Mouse (Mus musculus) thymus, adult 18-20 months (tissue): ENCODE results near the gene Zhx3.

Experiments used
- DNase-seq, 2 experiments: peaks; one replicate each; pipeline ENCODE4 v3.0.0; 2022; ENCODE audit warnings: mixed read lengths in 2 of 2

The Zhx3 gene

DNA sequence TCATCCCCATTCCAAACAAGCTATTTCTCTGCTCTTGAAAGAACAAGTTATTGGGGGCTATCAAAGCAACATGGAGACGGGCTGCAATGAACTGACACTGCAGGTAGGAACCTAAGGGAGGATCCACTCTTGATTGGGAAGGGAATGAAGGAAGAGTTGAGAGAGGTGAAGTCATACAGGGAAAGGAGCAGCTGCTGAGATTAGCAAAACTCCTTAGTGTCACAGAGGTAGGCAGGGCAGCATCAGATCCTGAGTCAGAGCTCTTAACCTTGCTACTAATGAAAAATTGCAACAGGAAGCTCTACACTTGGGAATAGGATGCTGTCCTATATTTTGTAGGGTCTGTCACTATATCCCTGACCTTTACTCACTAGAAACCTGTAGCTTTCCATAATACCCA lies 71.8 kb downstream of the Zhx3 start:
- no peak for DNase-seq

DNA sequence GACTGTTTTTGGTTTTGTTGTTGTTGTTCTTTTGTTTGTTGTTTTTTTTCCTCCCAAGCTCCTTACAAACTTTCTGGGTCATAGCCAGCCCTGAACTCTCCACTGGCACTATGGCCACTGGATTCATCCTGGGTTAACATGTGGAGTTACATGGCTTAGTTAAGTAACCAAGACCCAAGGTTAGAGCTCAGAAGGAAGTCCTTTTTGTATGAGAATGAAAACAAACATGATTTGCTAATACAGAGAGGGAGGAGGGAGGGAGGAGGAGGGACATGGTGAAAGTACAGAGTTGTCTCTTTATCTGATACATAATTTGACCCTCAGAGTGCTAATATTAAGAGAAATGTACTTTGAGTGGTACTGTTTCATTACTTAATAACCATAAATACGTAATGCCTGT lies 74.6 kb downstream of the Zhx3 start:
- no peak for DNase-seq

DNA sequence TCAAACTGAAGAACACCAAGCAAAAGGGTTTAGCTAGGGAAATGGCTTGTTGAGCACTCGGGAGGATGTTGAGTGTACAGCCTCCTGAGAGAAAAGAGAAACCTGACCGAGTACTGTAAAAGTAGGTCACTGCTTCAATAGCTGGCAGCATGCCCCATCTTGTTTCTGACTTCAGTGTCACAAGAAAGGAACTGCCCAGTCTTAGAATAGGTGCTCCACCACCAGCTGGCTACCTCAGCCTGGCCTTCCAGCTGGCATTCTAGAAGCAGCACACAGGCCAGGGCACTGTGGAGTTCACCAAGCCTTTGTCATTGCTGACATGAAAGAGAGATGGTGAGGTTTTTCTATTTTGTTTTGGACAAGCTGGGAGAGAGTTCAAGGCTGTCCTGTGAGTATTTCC lies 75.8 kb downstream of the Zhx3 start:
- DNase-seq, result peak in 1 of 2 experiments; percentile 31

DNA sequence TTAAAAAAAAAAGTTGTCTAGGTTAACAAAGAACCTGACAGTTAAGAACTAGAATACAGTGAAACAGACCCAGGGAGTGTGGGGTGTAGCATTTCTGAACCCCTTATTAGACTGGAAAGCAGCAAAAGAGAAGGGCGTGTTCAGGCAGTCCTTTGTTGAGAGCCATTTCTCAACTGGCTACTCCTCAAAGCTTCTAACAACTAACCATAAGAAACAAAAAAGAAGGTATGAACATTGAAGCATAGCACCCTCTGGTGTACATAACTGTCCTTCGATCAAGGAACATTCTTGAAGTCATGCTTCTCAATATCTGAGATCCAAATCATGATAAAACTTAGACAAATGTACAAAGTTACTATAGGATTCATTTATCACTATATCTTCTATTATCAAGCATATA lies 79.7 kb downstream of the Zhx3 start:
- DNase-seq, result no peak

DNA sequence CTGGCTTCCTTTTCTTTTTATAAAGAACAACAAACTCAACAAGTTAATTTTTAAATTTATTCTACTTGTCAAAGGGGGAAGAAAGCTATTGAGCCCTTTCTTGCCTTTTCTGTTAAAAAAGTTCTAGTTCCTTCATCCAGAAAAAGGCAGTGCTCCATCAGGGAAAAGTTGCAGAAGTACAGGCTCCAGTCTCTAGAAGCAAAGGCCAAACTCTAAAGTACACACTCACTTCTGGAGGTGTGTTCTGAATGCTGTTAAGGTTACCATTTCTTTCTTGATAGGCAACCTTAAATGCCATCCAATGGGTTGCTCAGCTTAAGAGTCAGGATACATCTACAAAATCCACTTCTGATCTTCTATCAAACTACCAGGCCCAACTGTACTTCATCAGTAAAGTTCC lies 83.1 kb downstream of the Zhx3 start:
- DNase-seq, result no peak

DNA sequence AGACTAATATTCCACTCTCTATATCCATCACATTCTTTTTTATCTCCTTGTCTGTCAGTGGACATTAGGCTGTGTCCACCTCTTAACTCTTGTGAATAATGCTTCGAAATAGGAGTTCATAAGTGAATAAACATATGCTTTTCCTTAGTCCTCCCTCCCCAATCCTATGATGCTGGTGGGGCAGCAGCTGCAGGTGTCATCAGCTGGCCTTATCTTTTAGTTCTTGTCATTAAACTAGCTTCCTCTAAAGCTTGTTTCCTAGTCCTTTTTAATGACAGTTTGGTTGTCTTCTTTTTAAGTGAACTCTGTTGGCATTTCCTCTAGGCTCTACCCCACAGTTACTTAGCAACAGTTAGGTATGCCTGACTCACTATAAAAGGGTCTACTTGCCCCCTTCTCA lies 83.8 kb downstream of the Zhx3 start:
- DNase-seq, result no peak

DNA sequence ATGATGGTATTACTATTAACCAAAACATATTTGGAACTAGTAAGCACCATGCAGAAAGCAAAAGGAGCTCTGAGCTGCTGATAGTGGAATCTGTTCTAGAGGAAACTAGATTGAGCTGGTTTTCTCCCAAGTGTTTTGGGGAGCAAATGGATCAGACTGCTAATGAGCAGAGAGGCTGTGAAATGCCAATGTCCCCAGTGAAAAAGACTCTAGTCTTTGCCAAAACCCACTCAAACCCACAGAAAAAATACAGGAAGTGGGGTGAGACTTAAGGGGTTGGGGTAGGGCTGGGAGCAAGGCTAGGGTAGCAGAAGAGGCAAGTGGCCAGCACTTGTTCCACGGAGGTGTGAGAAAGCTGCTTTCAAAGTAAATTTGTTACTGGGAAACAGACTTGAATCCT lies 86.5 kb downstream of the Zhx3 start:
- DNase-seq, result no peak

DNA sequence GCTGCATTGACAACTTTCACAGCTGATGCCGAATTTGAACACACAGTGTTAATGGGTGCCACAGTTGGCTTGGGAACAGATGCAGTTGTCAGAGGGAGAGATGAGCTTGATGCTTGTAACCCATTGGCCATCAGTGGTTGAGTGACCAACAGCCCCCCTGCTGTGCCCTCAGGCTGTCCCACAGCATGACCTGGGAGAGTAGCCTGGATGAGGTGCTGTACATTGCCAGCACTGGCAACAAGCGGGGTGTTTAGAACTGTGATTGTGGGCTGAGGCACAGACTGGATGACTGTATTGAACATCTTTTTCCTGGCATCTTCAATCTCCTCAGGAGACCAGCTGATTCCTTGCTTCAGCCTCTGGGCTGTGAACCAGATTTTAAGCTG lies 92.0 kb downstream of the Zhx3 start:
- no peak for DNase-seq

DNA sequence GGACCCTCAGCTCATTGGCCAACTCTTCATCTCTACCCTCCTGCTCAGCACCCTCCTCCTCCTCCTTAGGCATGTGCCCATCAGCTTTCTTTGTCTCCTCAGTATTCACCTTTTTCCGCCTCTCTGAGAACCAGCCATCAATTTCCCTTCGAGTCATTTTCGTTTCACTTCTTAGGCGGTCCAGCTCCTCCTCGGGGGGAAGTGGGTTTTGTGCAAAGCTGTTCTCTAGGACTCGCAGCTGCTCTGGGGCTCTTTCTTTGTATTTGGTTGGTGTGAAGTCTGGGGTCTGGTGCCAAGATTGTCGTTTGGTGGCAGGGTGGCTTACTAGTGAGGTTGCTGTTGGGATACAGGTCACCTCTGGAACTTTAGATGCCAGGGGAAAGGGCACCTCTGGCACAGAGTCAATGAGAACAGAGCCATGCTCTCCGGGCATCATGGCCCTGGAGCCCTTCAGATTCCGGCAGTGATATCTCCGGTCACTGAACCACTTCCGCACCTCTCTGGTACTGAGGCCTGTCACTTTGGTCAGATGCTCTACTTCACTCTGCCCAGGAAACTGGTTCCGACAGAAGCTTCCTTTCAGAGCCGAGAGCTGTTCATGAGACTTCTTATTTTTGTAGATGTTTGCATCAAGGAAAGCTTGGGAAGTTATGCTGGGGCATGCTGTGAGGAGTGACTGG lies 92.5 kb downstream of the Zhx3 start:
- no peak for DNase-seq

DNA sequence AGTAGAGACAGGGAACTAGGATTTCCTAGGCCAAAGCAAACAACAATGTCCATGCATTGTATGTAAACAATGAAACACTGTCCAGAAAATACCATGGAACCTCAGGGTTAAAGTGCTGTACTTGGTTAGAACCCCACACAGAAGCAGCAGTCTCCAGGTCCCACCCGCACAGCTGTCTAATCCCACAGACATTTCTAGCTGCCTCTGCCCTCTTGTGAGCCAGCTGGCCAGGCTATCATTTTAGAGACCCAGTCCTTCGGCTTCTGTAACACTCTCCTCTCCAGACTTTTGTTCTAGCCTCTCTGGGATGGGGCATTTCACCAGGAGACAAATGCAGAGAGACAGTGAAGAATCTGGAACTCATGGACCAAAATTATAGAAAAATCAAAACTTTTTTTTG lies 94.8 kb downstream of the Zhx3 start:
- no peak for DNase-seq

DNA sequence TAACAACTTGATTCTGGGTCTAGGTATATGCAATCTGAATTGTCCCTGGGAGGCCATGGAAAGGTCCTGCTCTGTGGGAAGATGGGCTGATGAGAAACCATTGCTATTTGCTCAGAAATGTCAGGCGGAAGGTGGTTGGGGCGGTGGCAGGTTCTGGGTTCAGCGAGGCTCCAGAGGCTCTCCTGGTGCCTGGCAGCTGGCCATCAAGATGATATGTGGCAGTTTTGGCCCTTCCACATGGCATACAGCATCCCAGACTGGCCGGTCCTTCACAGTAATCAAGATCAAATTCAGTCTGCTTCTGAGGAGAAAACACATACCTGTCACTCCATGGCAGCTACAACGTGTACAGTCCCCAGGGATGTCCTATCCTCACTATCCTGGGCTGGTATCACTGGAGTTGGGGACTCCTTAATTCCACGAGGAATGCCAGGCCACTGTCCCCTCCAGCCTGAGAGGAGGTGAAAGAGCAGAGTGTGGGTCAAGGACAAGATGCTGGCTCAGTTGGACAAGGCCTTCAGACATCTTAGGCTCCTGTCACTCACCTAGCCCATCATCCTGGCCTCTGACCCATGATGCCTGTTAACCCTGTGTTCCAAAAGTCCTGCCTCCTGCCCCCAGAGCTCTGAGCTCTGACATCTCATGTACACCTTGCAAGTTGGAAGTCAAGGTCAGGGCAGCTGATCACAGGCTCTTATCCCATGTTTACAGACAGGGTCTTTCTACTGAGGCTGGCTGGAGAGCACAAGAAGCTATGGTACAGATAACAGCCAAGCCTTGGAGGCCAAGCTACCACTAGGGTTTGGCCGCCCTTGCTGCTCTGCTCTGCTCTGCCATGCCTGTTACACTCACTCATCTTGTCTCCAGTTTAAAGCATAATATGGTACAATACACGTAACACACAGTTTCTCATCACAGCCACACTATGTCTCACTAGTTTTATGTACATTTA lies 101.2 kb downstream of the Zhx3 start:
- no peak for DNase-seq

DNA sequence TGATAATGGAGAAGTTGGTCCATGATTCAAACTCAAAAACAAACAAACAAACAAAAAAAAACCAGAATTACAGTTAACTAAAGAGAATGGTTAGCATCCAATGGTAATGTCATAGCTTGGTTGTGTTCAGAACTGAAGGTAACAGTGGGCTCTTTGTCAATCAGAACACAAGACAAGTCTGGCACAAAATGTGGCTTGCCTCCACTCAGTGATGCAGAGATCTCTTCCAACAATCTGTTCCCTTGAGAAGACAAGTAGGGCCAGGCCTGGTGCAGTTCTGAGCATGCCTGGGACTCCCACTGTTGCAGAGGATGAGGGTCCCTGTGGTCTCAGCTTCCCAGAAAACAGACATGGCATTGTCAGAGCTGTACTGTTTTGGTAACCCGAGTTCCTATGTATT lies 101.9 kb downstream of the Zhx3 start:
- DNase-seq, result no peak

DNA sequence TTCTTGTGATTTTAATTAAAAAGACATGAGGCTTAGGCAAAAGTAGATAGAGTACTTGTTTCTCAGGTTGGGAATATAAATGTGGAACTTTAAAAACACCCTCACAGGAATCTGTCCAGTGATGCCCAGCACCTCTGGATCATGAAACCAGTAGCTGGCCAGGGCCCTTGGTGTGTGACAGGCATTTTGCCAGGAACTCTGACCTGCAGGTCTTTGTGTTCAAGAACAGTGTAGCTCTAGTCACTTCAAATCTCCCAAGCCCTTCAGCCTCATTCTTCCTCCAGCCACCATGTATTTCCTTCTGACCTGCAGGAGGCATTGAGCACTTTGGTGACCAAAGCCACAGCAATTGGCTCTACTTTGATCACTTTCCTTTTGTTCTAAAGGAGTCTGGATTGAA lies 102.4 kb downstream of the Zhx3 start:
- DNase-seq, result no peak

DNA sequence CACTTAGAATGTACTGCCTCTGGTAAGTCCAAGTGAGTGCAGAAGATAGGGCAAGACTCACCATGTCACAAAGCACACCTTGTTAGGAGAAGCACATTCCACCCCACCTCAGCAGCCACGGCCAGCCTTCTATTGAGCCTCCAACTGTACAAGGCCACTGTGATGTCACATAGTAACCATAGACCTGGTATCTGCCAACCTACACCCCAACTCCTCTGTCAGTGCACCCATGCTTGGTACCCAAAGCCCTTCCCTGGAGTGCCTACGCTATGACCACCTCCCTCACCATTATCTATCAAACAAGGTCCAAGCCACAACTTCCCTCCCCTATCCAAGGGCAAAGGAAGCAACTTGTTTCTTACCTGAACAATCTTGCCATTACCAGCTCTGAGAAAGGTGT lies 103.8 kb downstream of the Zhx3 start:
- DNase-seq, result no peak

DNA sequence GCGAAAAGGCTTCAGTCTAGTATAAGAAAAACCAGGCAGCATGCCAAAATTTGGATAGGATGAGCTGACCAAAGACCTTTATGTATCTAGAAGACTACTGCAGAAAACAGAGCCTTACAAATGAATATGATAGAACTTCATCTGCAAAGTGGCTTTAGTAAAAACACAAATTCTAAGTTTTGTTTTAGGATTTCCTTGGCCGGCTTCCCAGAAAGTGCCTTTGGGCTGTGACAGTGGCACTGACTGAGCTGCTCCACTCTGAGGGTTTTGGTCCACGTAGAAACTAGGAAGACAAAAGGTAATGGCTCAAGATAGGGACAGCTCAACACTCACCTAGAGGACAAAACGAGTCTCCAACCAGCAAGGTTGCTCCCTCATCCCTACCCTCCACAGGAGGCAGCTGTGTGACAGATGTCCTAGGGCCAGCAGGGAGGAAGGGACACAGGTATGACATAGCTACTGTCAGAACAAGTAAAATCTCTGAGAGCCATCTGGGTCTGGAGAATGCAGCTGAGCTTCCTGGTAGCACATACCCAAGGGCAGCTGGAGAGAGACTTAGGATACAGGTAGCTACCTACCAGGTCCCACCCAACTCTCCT lies 104.6 kb downstream of the Zhx3 start:
- DNase-seq, result no peak

DNA sequence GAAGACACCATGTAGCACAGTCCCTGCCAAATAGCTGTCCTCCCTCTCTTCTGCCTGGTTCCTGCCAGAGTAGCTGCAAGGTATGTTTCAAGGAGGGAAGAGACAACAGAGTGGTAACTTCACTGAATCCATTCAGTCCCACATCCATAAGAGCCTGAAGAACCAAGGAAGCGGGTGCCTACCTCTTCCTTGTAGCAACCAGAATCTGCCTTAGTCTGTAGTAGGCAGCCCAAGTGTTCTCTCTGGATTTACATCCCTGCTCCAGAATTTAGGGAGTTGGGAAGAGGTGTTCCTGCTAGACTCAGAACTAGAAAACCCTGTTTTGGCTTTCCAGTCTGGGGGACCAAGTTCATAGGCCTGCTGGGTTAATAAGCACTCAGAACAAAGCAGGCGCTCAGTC lies 105.6 kb downstream of the Zhx3 start:
- no peak for DNase-seq

DNA sequence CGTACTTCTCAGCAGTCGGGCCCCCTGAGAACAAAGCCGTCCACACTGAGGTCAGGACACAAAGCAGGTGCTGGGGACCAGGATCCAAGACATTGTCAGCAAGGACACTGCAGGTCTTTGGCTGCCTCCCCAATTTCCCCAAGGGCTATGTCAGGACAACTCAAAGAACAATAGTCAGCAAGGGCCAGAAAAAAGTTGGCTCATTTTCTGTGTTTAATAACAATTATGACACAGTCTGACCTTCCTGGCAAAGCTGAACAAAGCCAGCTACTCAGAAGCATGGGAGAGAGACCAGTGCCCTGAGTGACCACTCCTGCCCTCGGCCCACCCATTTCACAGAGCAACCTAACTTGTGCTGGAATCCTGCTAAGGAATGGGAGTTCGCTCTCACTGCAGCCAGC lies 106.4 kb downstream of the Zhx3 start:
- no peak for DNase-seq

DNA sequence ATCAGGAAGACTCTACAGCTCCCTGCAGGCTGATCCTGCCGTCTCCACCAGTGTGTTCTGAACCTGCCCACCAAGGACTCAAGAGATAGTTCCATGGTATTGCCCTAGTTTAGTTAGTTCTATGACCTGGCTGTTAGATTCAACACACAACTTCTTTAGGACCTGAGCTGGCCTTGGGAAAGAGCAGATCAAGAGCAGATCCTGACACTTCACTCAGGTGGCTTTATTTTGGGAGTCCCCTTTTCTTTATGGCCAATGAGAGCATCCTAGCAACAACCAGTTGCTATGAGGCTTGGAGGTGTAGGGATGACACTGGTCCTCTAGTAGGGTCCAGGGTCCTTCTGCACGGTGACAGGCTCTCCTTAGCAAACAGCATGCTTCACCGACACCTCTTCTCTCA lies 107.7 kb downstream of the Zhx3 start:
- no peak for DNase-seq

DNA sequence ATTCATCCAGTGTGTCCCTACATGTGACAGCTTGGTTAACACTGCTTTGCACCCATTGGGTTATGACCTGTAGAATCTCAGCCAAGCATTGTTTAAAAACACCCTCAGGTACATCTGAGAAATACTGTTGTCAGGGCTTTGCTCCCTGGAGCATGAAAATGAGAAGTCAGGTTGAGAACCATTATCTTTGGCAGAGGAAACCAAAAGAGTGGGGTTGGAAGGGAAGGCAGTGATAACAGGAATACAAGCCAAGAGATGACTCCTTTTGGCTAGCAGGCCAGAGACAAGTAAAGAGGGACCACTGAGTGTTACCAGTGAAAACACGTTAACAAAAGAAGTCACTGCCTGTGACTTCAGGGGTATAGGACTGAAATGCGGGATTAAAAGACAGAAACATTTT lies 108.4 kb downstream of the Zhx3 start:
- no peak for DNase-seq

DNA sequence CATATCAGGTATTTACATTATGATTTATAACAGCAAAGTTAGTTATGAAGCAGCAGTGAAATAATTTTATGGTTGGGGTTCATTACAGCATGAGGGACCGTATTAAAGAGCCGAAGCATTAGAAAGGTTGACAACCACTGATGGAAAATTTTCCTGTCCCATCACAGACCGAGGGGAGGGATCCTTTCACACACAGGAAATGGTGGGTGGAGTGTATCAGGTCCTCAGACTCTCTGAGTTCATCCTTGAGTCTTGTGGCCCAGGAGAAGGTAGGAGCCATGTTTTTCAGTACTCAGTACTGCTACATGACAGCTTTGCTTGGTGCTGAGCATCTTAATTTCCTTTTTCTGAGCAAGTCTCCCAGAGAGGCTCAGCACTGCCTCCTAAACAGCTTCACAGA lies 109.0 kb downstream of the Zhx3 start:
- no peak for DNase-seq

DNA sequence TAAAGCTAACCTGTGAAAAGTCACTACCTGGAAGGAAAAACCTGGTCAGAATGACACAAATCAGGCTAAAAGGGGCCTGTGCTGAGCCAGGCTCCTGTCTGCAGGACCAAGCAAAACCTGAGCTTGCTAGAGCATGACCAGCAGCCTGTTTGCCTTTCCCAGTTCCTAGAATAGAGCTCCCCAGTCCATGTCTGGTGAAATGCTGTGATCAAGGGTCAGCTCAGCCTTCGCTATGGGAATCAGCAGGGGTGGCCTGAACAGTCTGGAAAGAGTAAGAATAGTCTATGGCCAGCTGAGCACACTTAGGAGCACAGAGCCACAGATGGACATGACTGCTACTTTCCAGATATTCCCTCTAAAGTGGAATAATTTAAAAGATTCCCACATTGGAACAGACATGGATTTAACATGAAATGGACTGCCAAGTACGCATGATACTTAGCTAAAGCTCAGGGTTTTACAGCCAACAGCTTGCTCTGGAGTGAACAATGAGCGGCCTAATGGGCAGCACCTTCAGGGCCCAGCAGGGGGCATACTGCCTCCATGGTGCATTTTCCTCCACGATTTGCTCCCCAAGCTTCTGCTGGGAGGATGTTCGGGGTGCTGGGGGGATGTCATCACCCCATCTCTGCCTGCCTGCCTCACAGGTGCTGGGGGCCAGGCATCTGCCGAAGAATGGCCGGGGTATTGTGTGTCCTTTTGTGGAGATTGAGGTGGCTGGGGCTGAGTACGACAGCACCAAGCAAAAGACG lies 112.2 kb downstream of the Zhx3 start:
- no peak for DNase-seq

DNA sequence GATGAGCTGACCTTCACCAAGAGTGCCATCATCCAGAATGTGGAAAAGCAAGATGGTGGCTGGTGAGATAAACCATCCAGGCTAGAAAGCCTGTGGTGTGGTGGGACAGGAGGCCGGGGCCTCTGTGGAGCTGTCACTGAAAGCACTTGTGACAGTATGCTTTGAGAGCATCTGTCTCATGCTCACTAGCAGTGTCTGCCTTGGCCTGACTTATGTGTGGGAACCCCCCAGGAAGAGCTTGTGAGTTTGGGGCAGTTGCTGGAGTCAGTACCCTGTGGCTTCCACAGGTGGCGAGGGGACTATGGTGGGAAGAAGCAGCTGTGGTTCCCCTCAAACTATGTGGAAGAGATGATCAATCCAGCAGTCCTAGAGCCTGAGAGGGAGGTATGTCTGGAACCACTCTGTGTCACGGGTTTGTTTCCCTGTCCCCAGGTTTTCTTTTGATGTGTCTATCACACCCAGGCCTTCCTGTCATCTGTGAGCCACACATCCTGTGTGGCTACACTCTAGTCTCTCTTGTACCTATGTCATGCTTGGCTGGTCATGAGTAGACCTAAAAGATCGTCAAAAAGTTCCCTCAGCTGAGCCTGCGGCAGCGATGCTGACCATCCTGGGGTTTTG lies 116.1 kb downstream of the Zhx3 start:
- no peak for DNase-seq

DNA sequence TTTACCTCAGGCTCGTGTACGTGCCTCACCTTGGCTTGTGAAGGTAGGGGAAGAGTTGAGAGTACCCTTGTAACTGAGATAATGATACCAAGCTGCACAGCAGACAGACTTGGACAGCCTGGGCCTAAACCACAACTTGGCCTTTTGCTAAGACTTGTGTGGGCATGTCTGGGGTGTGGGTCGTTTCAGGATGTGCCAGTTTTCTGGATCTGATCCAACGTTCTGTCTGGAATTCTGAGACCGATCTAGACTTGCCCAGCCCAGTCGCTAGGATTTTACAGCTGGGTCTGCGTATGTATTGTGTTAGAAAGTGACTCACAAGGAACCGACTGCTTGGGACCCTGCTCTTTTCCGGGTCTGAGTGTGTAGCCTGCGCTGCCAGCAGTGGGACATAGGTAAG lies 125.7 kb downstream of the Zhx3 start:
- DNase-seq, result no peak
